Mouse (Mus musculus) adrenal gland, adult 2 months (tissue): Measurements from ENCODE around the gene Snx33. TPM values are rescaled to one million over a fixed set of nuclear protein-coding genes. Genes with fewer than 3 reads are reported as not detected.
"Not testable (repeated sequence)": the region's sequence is repeated elsewhere in the genome, so short reads cannot be mapped to it uniquely, and the experiment has no call there.

Experiments used
- DNase-seq: peaks from one replicate; pipeline ENCODE4 v3.0.0; 2021
- polyA plus RNA-seq: library from polyadenylated mRNA; depleted of rRNA; stranded (reverse); fragments of >200 nt; gene quantifications from 2 replicates; pipeline ENCODE4 v1.2.3, GENCODE M21; 2012
- total RNA-seq, 2 experiments: library from RNA; stranded (reverse); gene quantifications; 2 replicates each; pipeline ENCODE4 v1.2.3; 2021

Snx33 gene
- total and polyA plus RNA-seq, 3 experiments, result 15.0 to 33.8 (median 18.4) TPM

- DNase-seq, result peak; percentile 28
Measured at GRCm38 (mm10) chr9:56925291-56926024, 2.7 kb downstream of the Snx33 start.

GRCm38 (mm10) chr9:56924651-56925027 is 3.5 kb downstream of the Snx33 start:
- DNase-seq, result peak; percentile 97

- DNase-seq, result peak; percentile 28
Measured at GRCm38 (mm10) chr9:56923841-56924650, 4.1 kb downstream of the Snx33 start.

GRCm38 (mm10) chr9:56922746-56923145 is 5.4 kb downstream of the Snx33 start:
- no peak for DNase-seq

GRCm38 (mm10) chr9:56918466-56918865 is 9.7 kb downstream of the Snx33 start:
- no peak for DNase-seq

- DNase-seq, result no peak
Measured at GRCm38 (mm10) chr9:56917131-56917530, 11.0 kb downstream of the Snx33 start.

GRCm38 (mm10) chr9:56915695-56916410 is 12.3 kb downstream of the Snx33 start:
- no peak for DNase-seq

- no peak for DNase-seq
Measured at GRCm38 (mm10) chr9:56915116-56915515, 13.1 kb downstream of the Snx33 start.

- DNase-seq, result no peak
Measured at GRCm38 (mm10) chr9:56913991-56914390, 14.2 kb downstream of the Snx33 start.

- DNase-seq, result no peak
Measured at GRCm38 (mm10) chr9:56911017-56911416, 17.2 kb downstream of the Snx33 start.

GRCm38 (mm10) chr9:56909991-56910390 is 18.2 kb downstream of the Snx33 start:
- not testable (repeated sequence) for DNase-seq

- DNase-seq, result no peak
Measured at GRCm38 (mm10) chr9:56907549-56907948, 20.6 kb downstream of the Snx33 start.

GRCm38 (mm10) chr9:56903662-56904061 is 24.5 kb downstream of the Snx33 start:
- no peak for DNase-seq

GRCm38 (mm10) chr9:56901187-56901586 is 27.0 kb downstream of the Snx33 start:
- no peak for DNase-seq

GRCm38 (mm10) chr9:56900571-56900970 is 27.6 kb downstream of the Snx33 start:
- no peak for DNase-seq

GRCm38 (mm10) chr9:56900060-56900459 is 28.1 kb downstream of the Snx33 start:
- no peak for DNase-seq

GRCm38 (mm10) chr9:56899409-56899808 is 28.8 kb downstream of the Snx33 start:
- DNase-seq, result no peak

- DNase-seq, result no peak
Measured at GRCm38 (mm10) chr9:56896779-56897178, 31.4 kb downstream of the Snx33 start.

GRCm38 (mm10) chr9:56894006-56894405 is 34.2 kb downstream of the Snx33 start:
- DNase-seq, result peak; percentile 33

- DNase-seq, result no peak
Measured at GRCm38 (mm10) chr9:56893313-56893712, 34.9 kb downstream of the Snx33 start.

GRCm38 (mm10) chr9:56892111-56892510 is 36.1 kb downstream of the Snx33 start:
- no peak for DNase-seq

- DNase-seq, result peak; percentile 80
Measured at GRCm38 (mm10) chr9:56891517-56892011, 36.6 kb downstream of the Snx33 start.
